Mouse (Mus musculus) cerebellum, postnatal 25 days (tissue): ENCODE measurements around the gene Plekha4.
"Not testable (repeated sequence)": the region's sequence is repeated elsewhere in the genome, so short reads cannot be mapped to it uniquely, and the experiment has no call there.

Source experiments
- DNase-seq, 2 experiments: peaks; one replicate each; pipeline ENCODE4 v3.0.0; 2021; ENCODE audit warnings: mixed read lengths in 2 of 2

Plekha4 gene

GRCm38 (mm10) chr7:45509181-45509882, 16.8 kb upstream of the Plekha4 start:
- DNase-seq: peak in 1 of 2 experiments; percentile 45

GRCm38 (mm10) chr7:45509912-45510787, 16.0 kb upstream of the Plekha4 start, which contains the start of gene Nucb1:
Nucb1 (minus strand) TSS chr7:45510406.
- DNase-seq: peak; percentile 92 to 93

- DNase-seq: no peak
Measured at GRCm38 (mm10) chr7:45514411-45514810, 11.7 kb upstream of the Plekha4 start.

- DNase-seq: no peak
Measured at GRCm38 (mm10) chr7:45515436-45515835, 10.7 kb upstream of the Plekha4 start.

GRCm38 (mm10) chr7:45516846-45517245, 9.3 kb upstream of the Plekha4 start:
- not testable (repeated sequence) for DNase-seq

- DNase-seq: no peak
Measured at GRCm38 (mm10) chr7:45518618-45519017, 7.5 kb upstream of the Plekha4 start.

DNA sequence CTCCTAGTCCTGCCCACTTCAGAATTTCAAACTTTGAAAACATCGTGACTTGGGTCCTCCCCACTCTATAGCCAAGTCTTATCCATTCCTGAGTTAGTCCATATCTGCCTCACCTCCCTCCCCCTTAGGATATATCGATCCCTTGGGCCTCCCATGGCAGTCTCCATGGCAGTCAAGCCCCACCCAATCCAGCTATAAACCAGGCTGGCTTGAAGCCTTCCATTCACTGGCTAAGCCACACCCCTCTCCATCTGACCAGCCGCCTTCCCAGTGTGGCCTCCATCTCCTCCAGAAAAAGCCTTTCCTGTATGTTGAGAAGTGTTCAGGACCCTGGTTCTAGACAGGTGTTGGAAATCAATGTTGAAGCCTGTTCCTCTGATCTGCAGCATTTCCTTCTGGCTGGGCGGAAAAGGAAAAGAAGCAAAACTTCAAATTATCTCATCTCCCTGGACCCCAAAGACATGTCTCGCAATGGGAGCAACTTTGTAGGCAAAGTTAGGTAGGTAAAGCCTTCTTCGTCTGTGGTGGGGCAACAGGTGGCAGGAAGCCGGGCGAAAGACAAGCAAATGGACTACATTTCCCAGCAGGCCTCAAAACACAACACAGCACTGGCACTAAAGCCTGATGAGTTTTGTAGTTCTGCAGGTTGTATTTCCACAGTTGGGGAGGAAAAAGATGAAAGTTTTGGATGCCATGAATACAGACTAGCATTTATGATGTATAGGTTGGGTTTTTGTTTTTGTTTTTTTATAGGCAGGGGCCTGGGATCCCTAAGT, 6.6 kb upstream of the Plekha4 start:
- DNase-seq: peak in 1 of 2 experiments; percentile 52

- DNase-seq: no peak
Measured at GRCm38 (mm10) chr7:45520605-45521004, 5.5 kb upstream of the Plekha4 start.

DNA sequence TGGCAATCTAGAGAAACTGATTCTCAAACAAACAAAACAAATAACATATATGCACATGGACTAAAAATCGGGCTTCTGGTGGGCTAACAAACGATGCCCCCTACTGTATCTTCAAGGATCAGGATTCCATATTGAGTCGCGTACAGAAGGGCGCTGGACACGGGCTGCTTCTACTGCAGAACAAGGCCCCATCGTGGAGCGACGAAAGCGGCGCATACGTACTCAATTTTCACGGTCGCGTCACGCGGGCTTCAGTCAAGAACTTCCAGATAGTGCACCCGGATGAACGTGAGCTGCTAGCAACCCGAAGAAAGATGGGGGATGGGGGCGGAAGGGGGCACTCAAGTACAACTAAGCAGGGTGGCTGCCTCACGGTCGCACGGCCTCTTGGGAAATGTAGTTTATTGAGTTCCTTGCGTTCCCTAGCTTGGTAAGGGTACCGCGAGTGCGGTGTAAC, 4.4 kb upstream of the Plekha4 start:
- DNase-seq: peak; percentile 87 to 89

- no peak for DNase-seq
Measured at GRCm38 (mm10) chr7:45522194-45522752, 3.9 kb upstream of the Plekha4 start.

DNA sequence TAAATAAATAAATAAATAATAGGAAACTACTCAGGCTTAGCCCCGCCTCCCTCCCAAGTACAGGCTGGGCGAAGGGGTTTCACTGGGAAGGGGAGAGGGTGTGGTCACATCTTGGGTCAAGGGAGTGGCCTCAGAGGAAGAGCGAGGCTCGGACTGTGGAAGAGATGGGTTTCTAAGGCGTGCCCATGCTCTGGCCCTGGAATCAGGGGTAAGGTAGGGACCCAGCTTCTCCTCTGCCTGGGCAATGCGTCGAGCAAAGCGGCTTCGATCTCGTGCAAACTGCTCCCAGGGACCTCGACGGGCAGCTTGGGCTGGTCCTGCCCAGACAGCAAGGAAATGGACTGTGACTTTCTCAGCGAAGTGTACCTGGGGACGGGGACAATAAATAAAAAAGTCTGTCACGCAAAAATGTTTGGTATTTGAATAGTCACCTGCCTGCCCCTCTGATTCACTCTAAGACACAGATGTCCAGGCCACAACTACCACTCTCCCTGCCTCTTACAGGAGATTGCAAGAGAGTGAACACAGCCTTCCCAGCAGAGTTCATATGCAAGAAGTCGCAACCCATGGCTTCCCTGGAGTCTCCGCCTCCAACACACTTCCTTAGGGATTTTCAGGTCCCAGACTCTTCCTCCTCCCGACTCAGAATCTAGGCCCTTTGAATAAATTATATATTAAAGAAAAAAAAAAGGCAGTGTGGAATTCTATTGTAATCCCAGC, 3.0 kb upstream of the Plekha4 start:
- no peak for DNase-seq

GRCm38 (mm10) chr7:45523678-45524170, 2.4 kb upstream of the Plekha4 start:
- no peak for DNase-seq

- peak; percentile 33 to 49 for DNase-seq
Measured at GRCm38 (mm10) chr7:45524841-45525621, 1.1 kb upstream of the Plekha4 start.

GRCm38 (mm10) chr7:45526474-45527120, 467 bp downstream of the Plekha4 start:
- peak; percentile 34 to 49 for DNase-seq

- DNase-seq: not testable (repeated sequence)
Measured at GRCm38 (mm10) chr7:45527169-45527568, 1.0 kb downstream of the Plekha4 start.

DNA sequence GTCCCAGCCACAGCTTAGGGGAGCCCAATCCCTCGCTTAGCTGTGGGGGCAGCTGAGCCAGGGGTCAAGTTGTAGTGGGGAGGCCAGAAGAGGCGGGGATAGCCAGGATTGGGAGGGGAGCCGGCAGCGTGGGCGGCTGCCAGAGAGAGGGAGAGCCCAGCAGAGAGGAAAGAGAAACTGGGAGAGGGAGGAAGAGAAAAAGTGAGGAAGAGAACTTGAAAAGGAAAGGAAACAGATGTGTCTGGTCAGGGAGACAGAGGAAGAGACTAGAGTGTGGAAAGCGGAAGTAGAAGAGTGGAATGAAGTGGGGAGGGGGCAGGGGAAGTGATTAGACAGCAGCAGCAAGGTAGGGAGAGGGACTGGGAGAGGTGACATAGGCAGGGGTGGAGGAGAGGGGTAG, 3.3 kb downstream of the Plekha4 start:
- no peak for DNase-seq

GRCm38 (mm10) chr7:45530643-45531042, 4.5 kb downstream of the Plekha4 start:
- DNase-seq: no peak

DNA sequence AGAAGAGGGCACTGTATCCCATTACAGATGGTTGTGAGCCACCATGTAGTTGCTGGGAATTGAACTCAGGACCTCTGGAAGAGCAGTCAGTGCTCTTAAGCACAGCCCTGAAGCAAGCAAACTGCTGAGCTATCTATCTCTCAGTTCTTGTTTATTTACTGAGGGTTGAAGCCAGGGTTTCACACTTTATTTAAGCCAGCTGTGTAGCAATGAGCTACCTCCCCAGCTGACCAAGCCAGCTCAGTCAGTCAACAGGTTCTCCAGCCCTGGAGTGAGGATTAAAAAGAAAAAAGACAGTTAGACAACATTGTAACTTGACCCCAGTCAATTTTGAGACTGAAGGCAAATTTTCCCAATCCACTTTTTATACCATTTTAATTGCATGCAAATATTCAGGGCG, 9.5 kb downstream of the Plekha4 start:
- no peak for DNase-seq

DNA sequence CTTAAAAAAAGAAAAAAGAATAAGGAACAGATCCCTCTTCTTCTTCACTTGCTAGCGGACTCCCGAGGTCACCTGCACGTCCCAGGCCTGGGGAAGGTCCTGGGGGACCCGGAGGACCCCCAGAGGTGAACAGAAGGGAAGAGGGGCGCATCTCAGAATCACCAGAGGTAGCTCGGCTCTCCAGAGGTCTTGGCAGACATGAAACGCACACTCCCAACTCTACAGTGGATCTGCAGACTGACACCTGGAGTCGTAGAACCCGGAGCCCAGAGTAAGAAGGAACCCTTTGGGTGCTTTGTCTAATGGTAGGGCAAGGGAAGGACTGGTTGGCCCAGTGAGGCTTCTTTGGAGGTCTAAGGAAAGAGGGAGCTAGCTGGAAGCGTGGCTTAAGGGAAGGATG, 11.5 kb downstream of the Plekha4 start:
- DNase-seq: peak in 1 of 2 experiments; percentile 17
